Mouse (Mus musculus): ENCODE measurements around the gene Itga8.

DNA sequence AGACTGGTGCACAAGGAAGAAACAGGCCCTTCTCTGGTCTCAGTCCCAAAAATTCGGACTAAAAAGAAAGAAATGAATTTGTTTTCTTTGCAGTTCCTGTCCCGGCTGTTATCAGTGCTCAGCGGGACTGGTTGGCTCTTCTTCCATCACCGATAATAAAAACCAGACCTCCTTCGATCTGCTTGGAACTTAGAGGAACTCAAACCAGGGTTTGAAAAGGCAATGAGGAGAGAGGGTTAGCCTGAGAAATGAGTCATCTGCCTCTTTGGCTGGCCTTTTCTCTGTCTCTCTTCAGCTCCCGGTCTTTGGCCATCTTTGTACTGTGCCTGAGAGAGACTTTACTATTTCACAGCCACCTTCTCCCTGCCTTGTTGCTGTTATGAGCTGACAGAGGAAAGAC is 112.7 kb downstream of the Itga8 start:
- TF ChIP-seq CTCF (IDR thresholded peaks at IDR 0.05; ENCODE audit: borderline replicate concordance, insufficient read depth, low read depth, low read length) (no peak), POLR2A (IDR thresholded peaks at IDR 0.05; ENCODE audit: borderline replicate concordance, insufficient read depth, low read length) (no peak)

Data from cerebellum, adult 2 months (tissue).